Comparison of ENCODE assay signal across 16 mouse cellular contexts in genomic region chr5:110567547-110567946, GRCm38 (mm10). TPM values are rescaled to one million over a fixed set of nuclear protein-coding genes. Genes with fewer than 3 reads are reported as not detected.
"Had no signal": no experiment of that assay in that cellular context is flagged by ENCODE, and none has a peak within 500 bp of the region (broad histone marks: within the 10 kb centered on the region; RNA-seq: fewer than 3 reads in every experiment).

No protein-coding gene starts in this region.

- H3K4me2 ChIP-seq: limb, embryonic 15.5 days; lung, embryonic 14.5 days; neural tube, embryonic 12.5 days had no signal

- DNase-seq: kidney, adult 8-10 months; kidney, postnatal 25 days; lung, embryonic 14.5 days; lung, postnatal 14 days; midbrain, embryonic 14.5 days; right cerebral cortex, postnatal 25 days; thymus, adult 18-20 months; thymus, postnatal 14 days had no signal

- H3K27ac ChIP-seq: left cerebral cortex, adult 2 months; limb, embryonic 15.5 days; macrophage; neural tube, embryonic 12.5 days had no signal

- H3K9me3 ChIP-seq: limb, embryonic 15.5 days; neural tube, embryonic 12.5 days had no signal

- H3K9ac ChIP-seq: limb, embryonic 15.5 days; lung, embryonic 14.5 days; neural tube, embryonic 12.5 days had no signal

- H3K4me1 ChIP-seq: limb, embryonic 15.5 days had no signal

- H3K4me3 ChIP-seq: left cerebral cortex, adult 2 months; limb, embryonic 15.5 days; myocyte; neural tube, embryonic 12.5 days had no signal

- ATAC-seq: inflammation-experienced regulatory T-cells, adult 6 months; intestine, postnatal 0 days had no signal

- H3K27me3 ChIP-seq: limb, embryonic 15.5 days; neural tube, embryonic 12.5 days had no signal

- H3K36me3 ChIP-seq: limb, embryonic 15.5 days; neural tube, embryonic 12.5 days had no signal

RNA-seq across cellular contexts. Expression of gene Galnt9, which starts 23.4 kb away (rescaled TPM):
- polyA plus RNA-seq: limb, embryonic 11.5 days; lung, embryonic 14.5 days had no signal
